Mouse (Mus musculus): ENCODE measurements at regions not wholly inside any gene's neighbourhood (a gene's known extent, or its start where the extent isn't known, plus 50 kb on each side); places are given as distances from the start of the nearest gene placed in this dataset.
"Not testable (repeated sequence)": the region's sequence is repeated elsewhere in the genome, so short reads cannot be mapped to it uniquely, and the experiment has no call there.

- DNase-seq (ENCODE audit: low spot score in 2 of 2), result no peak
These were observed 54.6 kb upstream of the C1galt1 start for GRCm38 (mm10) chr6:7790040-7790439.

GRCm38 (mm10) chr6:7789071-7789470, 55.6 kb upstream of the C1galt1 start:
- peak in 1 of 2 experiments; percentile 8 for DNase-seq (ENCODE audit: low spot score in 2 of 2)

GRCm38 (mm10) chr6:7785407-7785806, 59.2 kb upstream of the C1galt1 start:
- DNase-seq (ENCODE audit: low spot score in 2 of 2), result no peak

- DNase-seq (ENCODE audit: low spot score in 2 of 2), result peak in 1 of 2 experiments; percentile 50
These were observed 61.6 kb upstream of the C1galt1 start for GRCm38 (mm10) chr6:7783059-7783458.

GRCm38 (mm10) chr6:7779959-7780358, 64.7 kb upstream of the C1galt1 start:
- DNase-seq (ENCODE audit: low spot score in 2 of 2), result no peak

GRCm38 (mm10) chr6:7778642-7779404, 65.8 kb upstream of the C1galt1 start:
- DNase-seq (ENCODE audit: low spot score in 2 of 2), result no peak

- DNase-seq (ENCODE audit: low spot score in 2 of 2), result no peak
These were observed 75.4 kb upstream of the Asns start for GRCm38 (mm10) chr6:7768421-7768820.

- DNase-seq (ENCODE audit: low spot score in 2 of 2), result no peak
These were observed 74.6 kb upstream of the Asns start for GRCm38 (mm10) chr6:7767631-7768030.

- DNase-seq (ENCODE audit: low spot score in 2 of 2), result no peak
These were observed 66.3 kb upstream of the Asns start for GRCm38 (mm10) chr6:7759385-7759784.

- no peak for DNase-seq (ENCODE audit: low spot score in 2 of 2)
These were observed 60.8 kb upstream of the Asns start for GRCm38 (mm10) chr6:7753895-7754294.

GRCm38 (mm10) chr6:7752885-7753611, 60.0 kb upstream of the Asns start:
- no peak for DNase-seq (ENCODE audit: low spot score in 2 of 2)

- DNase-seq (ENCODE audit: low spot score in 2 of 2), result no peak
These were observed 55.5 kb upstream of the Asns start for GRCm38 (mm10) chr6:7748536-7748935.

- not testable (repeated sequence) for DNase-seq (ENCODE audit: low spot score in 2 of 2)
These were observed 51.2 kb upstream of the Asns start for GRCm38 (mm10) chr6:7744257-7744656.

All from urinary bladder, adult 18-20 months (tissue).